Mouse (Mus musculus) ES-Bruce4 (cell line): ENCODE measurements around the gene St3gal3.

Experiments
- CTCF ChIP-seq: IDR thresholded peaks from one replicate; pipeline ENCODE4 v1.8.1; 2011; ENCODE audit warnings: low read depth, low read length
- EP300 ChIP-seq: IDR thresholded peaks from 2 replicates; pipeline ENCODE4 v1.6.1; 2011; ENCODE audit warnings: low read depth, low read length; ENCODE audit not compliant: insufficient read depth
- POLR2A ChIP-seq: IDR thresholded peaks from one replicate; pipeline ENCODE4 v1.8.1; 2011; ENCODE audit warnings: low read length; ENCODE audit not compliant: insufficient read depth

DNA sequence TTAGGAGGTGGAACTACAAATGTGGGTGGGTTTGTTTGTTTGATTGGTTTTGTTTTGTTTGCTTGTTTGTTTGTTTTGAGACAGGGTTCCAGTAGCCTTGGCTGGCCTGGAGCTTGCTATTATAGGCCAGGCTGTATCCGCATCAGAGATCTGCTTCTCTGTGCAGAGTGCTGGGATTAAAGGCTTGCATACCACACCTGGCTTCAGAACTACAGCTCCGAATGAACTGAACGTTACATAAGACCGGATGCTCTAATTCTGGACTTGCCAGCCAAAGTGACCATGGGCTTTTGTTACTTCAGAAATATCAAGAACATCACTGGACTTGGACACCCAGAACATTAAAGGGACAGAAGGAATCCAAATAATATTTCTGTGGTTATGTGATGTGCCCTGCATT is 98.2 kb downstream of the St3gal3 start:
- no peak for TF ChIP-seq CTCF
- no peak for TF ChIP-seq POLR2A
- no peak for TF ChIP-seq EP300
